Mouse (Mus musculus) left cerebral cortex, adult 2 months (tissue): Measurements from ENCODE around the gene Uso1. TPM values are rescaled to one million over a fixed set of nuclear protein-coding genes. Genes with fewer than 3 reads are reported as not detected.
"Not testable (repeated sequence)": the region's sequence is repeated elsewhere in the genome, so short reads cannot be mapped to it uniquely, and the experiment has no call there.

Experiments
- DNase-seq, 2 experiments: peaks; one replicate each; pipeline ENCODE4 v3.0.0; 2021 to 2022; ENCODE audit warnings: low spot score in 2 of 2, mixed read lengths in 1 of 2; ENCODE audit errors: extremely low spot score in 1 of 2
- H3K27ac ChIP-seq: fragments of 200-600 bp; 2 replicates; pipeline ENCODE4 v1.8.1; 2022
- H3K4me3 ChIP-seq: fragments of 200-600 bp; 2 replicates; pipeline ENCODE4 v1.8.1; 2022
- CTCF ChIP-seq: fragments of 200-600 bp; IDR thresholded peaks from 2 replicates; pipeline ENCODE4 v1.8.1; 2022; ENCODE audit warnings: antibody characterized with exemption, mild to moderate bottlenecking, moderate library complexity
- intact Hi-C: fragments of 180-260 bp; cut with DNase I; formaldehyde crosslinking; loops from one replicate; pipeline ENCODE4 v1.15.1; 2025
- total RNA-seq, 2 experiments: library from RNA; stranded (reverse); gene quantifications; 2 replicates each; pipeline ENCODE4 v1.2.3; 2021

Uso1 gene
- total RNA-seq, 2 experiments from 2014 or later: 79.1 to 84.0 TPM

- no peak overlapping the region for H3K27ac ChIP-seq
- no peak for DNase-seq
- intact Hi-C loops: no loop called here
- H3K4me3 ChIP-seq: no peak overlapping the region
- TF ChIP-seq CTCF: no peak
Observed at GRCm38 (mm10) chr5:92144954-92145708, 7.4 kb downstream of the Uso1 start.

GRCm38 (mm10) chr5:92148248-92148647 is 10.5 kb downstream of the Uso1 start:
- intact Hi-C loops: no loop called here
- DNase-seq: no peak
- H3K4me3 ChIP-seq: no peak overlapping the region
- no peak for TF ChIP-seq CTCF
- H3K27ac ChIP-seq: no peak overlapping the region

GRCm38 (mm10) chr5:92149330-92149982 is 11.7 kb downstream of the Uso1 start:
- Histone ChIP-seq H3K27ac (no peak overlapping the region), H3K4me3 (no peak overlapping the region)
- intact Hi-C loops: no loop called here
- no peak for TF ChIP-seq CTCF
- DNase-seq: no peak

GRCm38 (mm10) chr5:92154861-92155260 is 17.1 kb downstream of the Uso1 start:
- intact Hi-C loops: no loop called here
- DNase-seq: no peak
- no peak overlapping the region for H3K4me3 ChIP-seq
- no peak for TF ChIP-seq CTCF
- H3K27ac ChIP-seq: no peak overlapping the region

GRCm38 (mm10) chr5:92165976-92166375 is 28.2 kb downstream of the Uso1 start:
- DNase-seq: no peak
- no peak for TF ChIP-seq CTCF
- H3K27ac ChIP-seq: no peak overlapping the region
- intact Hi-C loops: no loop called here
- no peak overlapping the region for H3K4me3 ChIP-seq

- intact Hi-C loops: no loop called here
- TF ChIP-seq CTCF: no peak
- Histone ChIP-seq H3K27ac (no peak overlapping the region), H3K4me3 (no peak overlapping the region)
- DNase-seq: no peak
Observed at GRCm38 (mm10) chr5:92183071-92183830, 45.5 kb downstream of the Uso1 start.

- no peak for DNase-seq
- H3K4me3 ChIP-seq: no peak overlapping the region
- intact Hi-C loops: no loop called here
- TF ChIP-seq CTCF: no peak
- no peak overlapping the region for H3K27ac ChIP-seq
Observed at GRCm38 (mm10) chr5:92188881-92189483, 51.2 kb downstream of the Uso1 start.

- H3K27ac ChIP-seq, H3K4me3 ChIP-seq: not testable (repeated sequence)
- peak; percentile 65 for TF ChIP-seq CTCF
- DNase-seq: peak in 1 of 2 experiments; percentile 37
- intact Hi-C loops: loop anchor here (2.0 kb wide), 1 partner anchor 43 kb away; no protein-coding TSS in a partner anchor
Observed at GRCm38 (mm10) chr5:92195716-92196115, 58.0 kb downstream of the Uso1 start.

- TF ChIP-seq CTCF: no peak
- H3K4me3 ChIP-seq: no peak overlapping the region
- DNase-seq: no peak
- intact Hi-C loops: no loop called here
- H3K27ac ChIP-seq: no peak overlapping the region
Observed at GRCm38 (mm10) chr5:92196895-92197811, 59.4 kb downstream of the Uso1 start.

- DNase-seq: no peak
- Histone ChIP-seq H3K27ac (no peak overlapping the region), H3K4me3 (no peak overlapping the region)
- intact Hi-C loops: no loop called here
- no peak for TF ChIP-seq CTCF
Observed at GRCm38 (mm10) chr5:92198266-92198665, 60.5 kb downstream of the Uso1 start.
